Mouse (Mus musculus): ENCODE results near the gene Vkorc1. TPM values are rescaled to one million over a fixed set of nuclear protein-coding genes. Genes with fewer than 3 reads are reported as not detected.

Gene Vkorc1
- total RNA-seq, 1 experiment: 88.5 TPM

DNA sequence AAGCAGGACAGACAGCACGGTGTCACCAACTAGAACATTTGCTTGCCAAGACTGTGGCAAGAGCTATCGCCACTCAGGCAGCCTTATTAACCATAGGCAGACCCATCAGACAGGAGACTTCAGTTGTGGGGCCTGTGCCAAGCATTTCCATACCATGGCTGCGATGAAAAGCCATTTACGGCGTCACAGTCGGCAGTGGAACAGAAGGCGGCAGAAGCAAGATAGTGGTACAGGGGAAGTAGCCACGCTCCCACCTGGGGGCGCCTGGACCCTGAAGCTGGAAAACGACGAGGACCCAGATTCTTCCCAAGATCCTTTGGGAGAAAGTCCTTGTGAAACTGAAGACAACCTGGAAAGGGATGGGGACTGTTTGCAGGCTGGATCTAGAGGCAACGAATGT is 15.0 kb downstream of the Vkorc1 start:
- no peak for DNase-seq (ENCODE audit: low read depth, low spot score)
- TF ChIP-seq ZC3H11A (IDR thresholded peaks at IDR 0.05; ENCODE audit: borderline replicate concordance, low read depth, low read length) (no peak), HCFC1 (IDR thresholded peaks at IDR 0.05; ENCODE audit: borderline replicate concordance, insufficient read depth, low read length) (no peak), ZNF384 (IDR thresholded peaks at IDR 0.05; ENCODE audit: low read depth, low read length) (no peak), CHD2 (IDR thresholded peaks at IDR 0.05; ENCODE audit: low read depth, low read length) (no peak), MAFK (IDR thresholded peaks at IDR 0.05; ENCODE audit: insufficient read depth, low read depth, low read length) (no peak)
- Histone ChIP-seq H3K4me1 (ENCODE audit: control insufficient read depth in 2 of 2, insufficient read depth in 2 of 2, low read length in 2 of 2, poor library complexity in 1 of 2) (peaks cover 0 to 2% of the 10 kb centered on the region in 2 experiments; a peak in 1 of 4 replicates), H3K4me3 (ENCODE audit: insufficient read depth in 1 of 2, low read depth in 1 of 2, low read length in 2 of 2, poor library complexity in 1 of 2, severe bottlenecking in 1 of 2) (no peak overlapping the region), H3K36me3 (ENCODE audit: control insufficient read depth, insufficient read depth, low read length, poor library complexity, severe bottlenecking) (peaks cover 66% of the 10 kb centered on the region), H3K9me3 (ENCODE audit: control insufficient read depth, insufficient read depth, low read depth, low read length) (no peaks in the 10 kb centered on the region), H3K27ac (ENCODE audit: insufficient read depth, low read depth, low read length, poor library complexity, severe bottlenecking) (no peak overlapping the region), H3K9ac (ENCODE audit: insufficient read depth, low read depth, low read length, poor library complexity, severe bottlenecking) (no peak overlapping the region)
- in situ Hi-C loops (cut with MboI; ENCODE audit: low sequenced_read_pairs in 2 of 2, unreplicated experiment in 2 of 2): no loop called here

DNA sequence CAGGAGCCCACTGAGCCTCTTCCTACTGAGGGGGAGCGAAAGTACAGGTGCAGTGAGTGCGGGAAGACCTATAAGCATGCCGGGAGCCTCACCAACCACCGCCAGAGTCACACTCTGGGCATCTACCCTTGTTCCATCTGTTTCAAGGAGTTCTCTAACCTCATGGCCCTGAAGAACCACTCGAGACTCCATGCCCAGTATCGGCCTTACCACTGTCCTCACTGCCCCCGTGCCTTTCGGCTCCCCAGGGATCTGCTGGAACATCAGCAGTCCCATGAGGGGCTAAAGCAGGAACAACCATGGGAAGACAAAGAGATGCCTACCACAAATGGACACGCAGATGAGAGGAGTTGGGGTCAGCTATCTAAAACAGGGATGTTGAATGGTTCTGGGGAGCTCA is 16.1 kb downstream of the Vkorc1 start:
- no peak for TF ChIP-seq CHD2 (IDR thresholded peaks at IDR 0.05; ENCODE audit: low read depth, low read length)
- no peak for TF ChIP-seq ZNF384 (IDR thresholded peaks at IDR 0.05; ENCODE audit: low read depth, low read length)
- DNase-seq (ENCODE audit: low read depth, low spot score): no peak
- Histone ChIP-seq H3K36me3 (ENCODE audit: control insufficient read depth, insufficient read depth, low read length, poor library complexity, severe bottlenecking) (peaks cover 57% of the 10 kb centered on the region), H3K9me3 (ENCODE audit: control insufficient read depth, insufficient read depth, low read depth, low read length) (no peaks in the 10 kb centered on the region), H3K4me3 (ENCODE audit: insufficient read depth in 1 of 2, low read depth in 1 of 2, low read length in 2 of 2, poor library complexity in 1 of 2, severe bottlenecking in 1 of 2) (no peak overlapping the region), H3K27ac (ENCODE audit: insufficient read depth, low read depth, low read length, poor library complexity, severe bottlenecking) (no peak overlapping the region), H3K4me1 (ENCODE audit: control insufficient read depth in 2 of 2, insufficient read depth in 2 of 2, low read length in 2 of 2, poor library complexity in 1 of 2) (peaks cover 0 to 2% of the 10 kb centered on the region in 2 experiments; a peak in 1 of 4 replicates), H3K9ac (ENCODE audit: insufficient read depth, low read depth, low read length, poor library complexity, severe bottlenecking) (no peak overlapping the region)
- in situ Hi-C loops (cut with MboI; ENCODE audit: low sequenced_read_pairs in 2 of 2, unreplicated experiment in 2 of 2): no loop called here

DNA sequence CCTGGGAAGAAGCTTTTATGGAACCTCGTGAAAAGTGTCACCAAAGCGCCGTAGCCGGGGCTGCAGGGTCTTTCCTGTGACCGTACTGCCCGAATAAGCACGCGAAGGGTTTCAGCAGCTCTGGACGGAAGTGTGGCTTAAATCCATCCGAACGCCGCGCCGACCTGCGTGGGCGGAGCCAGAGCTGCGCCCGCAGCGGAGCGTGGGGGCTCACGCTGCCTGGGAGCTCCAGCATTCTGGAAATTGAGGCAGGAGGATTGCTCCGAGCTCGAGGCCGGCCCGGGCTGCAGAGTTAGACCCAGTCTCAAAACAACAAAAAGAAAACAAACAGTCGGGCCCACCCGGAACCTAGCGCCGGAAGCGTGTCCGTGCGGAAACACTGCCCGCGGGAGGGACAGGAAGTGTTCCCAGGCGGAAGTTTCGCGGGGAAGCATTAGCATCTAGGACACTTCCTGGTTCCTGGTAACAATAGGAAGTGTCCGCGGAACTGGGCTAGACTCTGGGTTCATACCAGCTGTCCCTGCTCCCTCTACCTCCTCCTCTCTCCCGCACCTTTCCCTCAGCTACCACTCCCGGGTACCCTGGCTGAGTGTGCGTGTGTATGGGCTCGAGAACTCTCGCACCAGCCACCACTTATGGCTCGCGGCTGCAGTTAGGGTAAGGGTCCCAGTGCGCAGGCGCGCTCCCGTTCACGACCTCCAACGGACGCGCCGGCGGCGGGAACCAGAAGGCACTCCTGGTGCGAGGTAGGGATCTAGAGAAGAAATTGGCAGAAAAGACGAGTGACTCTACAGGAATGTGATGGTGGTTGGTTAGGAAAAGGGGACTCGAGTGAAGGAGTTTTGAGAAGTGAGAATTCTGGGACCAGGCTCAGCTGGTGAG is 18.7 kb downstream of the Vkorc1 start, which contains the start of gene Zfp668:
TSS of gene Zfp668 (minus strand) at position 362 of the 882 bp plus-strand sequence.
- H3K9me3 ChIP-seq (ENCODE audit: control insufficient read depth, insufficient read depth, low read depth, low read length): no peaks in the 10 kb centered on the region
- peak within 1 kb of the TSS; percentile 77 to 90 for H3K4me3 ChIP-seq (ENCODE audit: insufficient read depth in 1 of 2, low read depth in 1 of 2, low read length in 2 of 2, poor library complexity in 1 of 2, severe bottlenecking in 1 of 2)
- peaks cover 35% of the 10 kb centered on the region for H3K36me3 ChIP-seq (ENCODE audit: control insufficient read depth, insufficient read depth, low read length, poor library complexity, severe bottlenecking)
- peak; percentile 93 for DNase-seq (ENCODE audit: low read depth, low spot score)
- H3K4me1 ChIP-seq (ENCODE audit: control insufficient read depth in 2 of 2, insufficient read depth in 2 of 2, low read length in 2 of 2, poor library complexity in 1 of 2): peaks cover 0 to 2% of the 10 kb centered on the region in 2 experiments; a peak in 1 of 4 replicates
- in situ Hi-C loops (cut with MboI; ENCODE audit: low sequenced_read_pairs in 2 of 2, unreplicated experiment in 2 of 2): no loop called here
- TF ChIP-seq MAFK (IDR thresholded peaks at IDR 0.05; ENCODE audit: insufficient read depth, low read depth, low read length) (no peak), CHD2 (IDR thresholded peaks at IDR 0.05; ENCODE audit: low read depth, low read length) (no peak), ZNF384 (IDR thresholded peaks at IDR 0.05; ENCODE audit: low read depth, low read length) (no peak), ZC3H11A (IDR thresholded peaks at IDR 0.05; ENCODE audit: borderline replicate concordance, low read depth, low read length) (no peak), HCFC1 (IDR thresholded peaks at IDR 0.05; ENCODE audit: borderline replicate concordance, insufficient read depth, low read length) (peak; percentile 91)
- peak within 1 kb of the TSS; percentile 100 for H3K9ac ChIP-seq (ENCODE audit: insufficient read depth, low read depth, low read length, poor library complexity, severe bottlenecking)
- H3K27ac ChIP-seq (ENCODE audit: insufficient read depth, low read depth, low read length, poor library complexity, severe bottlenecking): peak within 1 kb of the TSS; percentile 99

DNA sequence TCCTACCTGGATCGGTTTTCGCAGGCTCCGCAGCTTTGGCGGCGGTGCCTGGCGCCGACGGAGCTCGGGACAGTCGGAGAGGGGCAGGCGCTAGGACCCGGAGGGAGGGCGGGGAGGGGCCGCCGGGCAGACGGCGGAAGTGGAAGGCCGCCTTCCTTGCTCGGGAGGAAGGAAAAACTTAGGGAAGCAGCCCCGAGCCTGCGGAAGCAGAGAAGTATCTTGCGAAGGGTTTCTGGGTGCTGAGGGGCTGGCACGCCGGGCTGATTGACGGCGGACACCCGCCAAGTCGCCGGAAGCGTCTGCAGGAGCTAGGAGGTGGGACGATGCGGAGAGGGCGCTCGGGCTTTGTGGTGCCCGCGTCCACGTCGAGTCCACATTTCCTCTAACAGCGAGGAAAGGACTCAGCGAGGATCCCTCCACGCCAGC is 19.4 kb downstream of the Vkorc1 start, which contains the start of gene Zfp646:
TSS of gene Zfp646 (plus strand) at position 181 of the 426 bp plus-strand sequence.
- peak within 1 kb of the TSS; percentile 100 for H3K9ac ChIP-seq (ENCODE audit: insufficient read depth, low read depth, low read length, poor library complexity, severe bottlenecking)
- peak within 1 kb of the TSS; percentile 77 to 90 for H3K4me3 ChIP-seq (ENCODE audit: insufficient read depth in 1 of 2, low read depth in 1 of 2, low read length in 2 of 2, poor library complexity in 1 of 2, severe bottlenecking in 1 of 2)
- in situ Hi-C loops (cut with MboI; ENCODE audit: low sequenced_read_pairs in 2 of 2, unreplicated experiment in 2 of 2): no loop called here
- peaks cover 0 to 2% of the 10 kb centered on the region in 2 experiments; a peak in 1 of 4 replicates for H3K4me1 ChIP-seq (ENCODE audit: control insufficient read depth in 2 of 2, insufficient read depth in 2 of 2, low read length in 2 of 2, poor library complexity in 1 of 2)
- H3K36me3 ChIP-seq (ENCODE audit: control insufficient read depth, insufficient read depth, low read length, poor library complexity, severe bottlenecking): peaks cover 28% of the 10 kb centered on the region
- no peak for DNase-seq (ENCODE audit: low read depth, low spot score)
- TF ChIP-seq ZNF384 (IDR thresholded peaks at IDR 0.05; ENCODE audit: low read depth, low read length) (no peak), ZC3H11A (IDR thresholded peaks at IDR 0.05; ENCODE audit: borderline replicate concordance, low read depth, low read length) (no peak), HCFC1 (IDR thresholded peaks at IDR 0.05; ENCODE audit: borderline replicate concordance, insufficient read depth, low read length) (no peak), MAFK (IDR thresholded peaks at IDR 0.05; ENCODE audit: insufficient read depth, low read depth, low read length) (no peak), CHD2 (IDR thresholded peaks at IDR 0.05; ENCODE audit: low read depth, low read length) (no peak)
- H3K27ac ChIP-seq (ENCODE audit: insufficient read depth, low read depth, low read length, poor library complexity, severe bottlenecking): peak within 1 kb of the TSS; percentile 99
- no peaks in the 10 kb centered on the region for H3K9me3 ChIP-seq (ENCODE audit: control insufficient read depth, insufficient read depth, low read depth, low read length)
